Comparison of ENCODE assay signal across 8 mouse cellular contexts in the genomic region with DNA sequence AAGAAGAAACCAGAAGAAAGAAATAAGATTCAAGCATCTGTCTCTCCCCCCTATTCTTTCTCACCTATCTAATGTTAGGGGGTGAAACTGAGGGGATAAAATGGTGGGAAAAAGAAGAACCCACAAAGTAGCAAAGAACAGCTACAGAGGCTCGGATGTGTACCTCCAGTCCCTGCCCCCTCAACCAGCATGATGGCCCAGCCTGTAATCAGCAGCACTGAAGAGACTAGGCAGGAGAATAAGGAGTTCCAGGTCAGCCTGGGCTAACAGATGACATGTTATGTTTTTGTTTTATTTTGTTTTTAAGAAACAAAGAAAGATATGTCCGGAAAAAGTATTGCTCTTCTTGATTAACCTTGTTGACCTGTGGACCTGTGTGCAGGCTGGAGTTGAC. TPM values are rescaled to one million over a fixed set of nuclear protein-coding genes. Genes with fewer than 3 reads are reported as not detected.
A peak's percentile ranks its signal among the peaks of the same experiment; 100 is the strongest.
DNase-seq lines count a peak whose midpoint lies in the region; ATAC-seq and TF ChIP-seq lines count a peak whose summit lies in the region.

No protein-coding gene starts in this region.

- H3K4me1 ChIP-seq in neural tube, embryonic 11.5 days (ENCODE audit: control insufficient read depth, insufficient read depth, low read length): no peaks in the 10 kb centered on the region
- H3K4me1 ChIP-seq in liver, embryonic 16.5 days (ENCODE audit: control insufficient read depth, low read depth, low read length): peaks cover 3% of the 10 kb centered on the region
- H3K4me1 ChIP-seq in stomach, postnatal 0 days (replicated peaks; ENCODE audit: control insufficient read depth, insufficient read depth): 0 out of 2 replicates have a peak, but pooled peaks cover 2% of the 10 kb centered on the region

- DNase-seq in cerebellum, postnatal 4 days (ENCODE audit: low spot score in 2 of 2): no peak
- no peak for DNase-seq in neural tube, embryonic 11.5 days (ENCODE audit: low spot score)
- DNase-seq in neural tube, embryonic 10.5 days (ENCODE audit: extremely low spot score, low spot score): no peak
- no peak for DNase-seq in stomach, postnatal 0 days (ENCODE audit: low spot score)
- no peak for DNase-seq in spleen, postnatal 10 days (ENCODE audit: low spot score in 2 of 2)
- DNase-seq in thymus, postnatal 10 days (ENCODE audit: low spot score in 2 of 2): no peak

- no peak overlapping the region; the same call in 1 of the 2 replicates for H3K4me2 ChIP-seq in neural tube, embryonic 11.5 days (ENCODE audit: low read depth)
- peak overlapping the region; percentile 77 for H3K4me2 ChIP-seq in liver, embryonic 16.5 days (ENCODE audit: low read depth, low read length)
- no peak overlapping the region; the same call in 1 of the 2 replicates for H3K4me2 ChIP-seq in stomach, postnatal 0 days (replicated peaks; ENCODE audit: low read depth)

- H3K27ac ChIP-seq in neural tube, embryonic 11.5 days (ENCODE audit: low read depth, low read length): no peak overlapping the region
- no peak overlapping the region for H3K27ac ChIP-seq in liver, embryonic 16.5 days (ENCODE audit: low read length)
- H3K27ac ChIP-seq in stomach, postnatal 0 days (replicated peaks): no peak overlapping the region

- no peaks in the 10 kb centered on the region for H3K36me3 ChIP-seq in neural tube, embryonic 11.5 days (ENCODE audit: control insufficient read depth, insufficient read depth, low read length)
- H3K36me3 ChIP-seq in liver, embryonic 16.5 days (ENCODE audit: control insufficient read depth, insufficient read depth): no peaks in the 10 kb centered on the region
- no peaks in the 10 kb centered on the region for H3K36me3 ChIP-seq in stomach, postnatal 0 days (ENCODE audit: control insufficient read depth, insufficient read depth, low read length)

- no peak overlapping the region for H3K9ac ChIP-seq in neural tube, embryonic 11.5 days (ENCODE audit: low read length)
- no peak overlapping the region for H3K9ac ChIP-seq in liver, embryonic 16.5 days (ENCODE audit: low read depth, low read length)
- no peak overlapping the region for H3K9ac ChIP-seq in stomach, postnatal 0 days (ENCODE audit: low read length)

- peak overlapping the region; percentile 70 for H3K4me3 ChIP-seq in neural tube, embryonic 11.5 days (ENCODE audit: low read depth, low read length)
- peak overlapping the region; percentile 69 for H3K4me3 ChIP-seq in liver, embryonic 16.5 days (ENCODE audit: low read depth, low read length)
- H3K4me3 ChIP-seq in stomach, postnatal 0 days (ENCODE audit: low read depth, low read length): peak overlapping the region; percentile 66; the same call in 1 of the 2 replicates

- no peaks in the 10 kb centered on the region for H3K9me3 ChIP-seq in neural tube, embryonic 11.5 days (ENCODE audit: control insufficient read depth, low read length)
- H3K9me3 ChIP-seq in liver, embryonic 16.5 days (replicated peaks; ENCODE audit: control insufficient read depth, low read length): no peaks in the 10 kb centered on the region
- H3K9me3 ChIP-seq in stomach, postnatal 0 days (ENCODE audit: control insufficient read depth, low read length): no peaks in the 10 kb centered on the region

- 0 out of 2 replicates have a peak, but pooled peaks have one; percentile 7 for ATAC-seq in cerebellum, adult (ENCODE audit: insufficient number of reproducible peaks, low FRiP score, low TSS enrichment)
- peak; percentile 42; the same call in 1 of the 2 replicates for ATAC-seq in neural tube, embryonic 11.5 days (ENCODE audit: insufficient read depth, low FRiP score, low TSS enrichment)
- ATAC-seq in liver, embryonic 16.5 days (ENCODE audit: low read depth): no peak
- peak; percentile 27; the same call in 1 of the 2 replicates for ATAC-seq in stomach, postnatal 0 days (ENCODE audit: low FRiP score, low TSS enrichment)

- WGBS in neural tube, embryonic 11.5 days: 12% methylated on average over 2 of the region's 2 CpGs
- whole genome bisulfite sequencing in liver, embryonic 16.5 days (ENCODE audit: insufficient replicate concordance): 4% methylated on average over 2 of the region's 2 CpGs
- WGBS in stomach, postnatal 0 days: 3% methylated on average over 2 of the region's 2 CpGs

- no peaks in the 10 kb centered on the region for H3K27me3 ChIP-seq in neural tube, embryonic 11.5 days (ENCODE audit: control insufficient read depth, insufficient read depth, low read length)
- H3K27me3 ChIP-seq in liver, embryonic 16.5 days (ENCODE audit: control insufficient read depth, insufficient read depth, low read depth, low read length): no peaks in the 10 kb centered on the region
- H3K27me3 ChIP-seq in stomach, postnatal 0 days (ENCODE audit: control insufficient read depth, insufficient read depth, low read length): no peaks in the 10 kb centered on the region

- TF ChIP-seq EP300 in stomach, postnatal 0 days (optimal IDR thresholded peaks at IDR 0.05): no peak

- no peak for TF ChIP-seq CTCF in stomach, postnatal 0 days (IDR thresholded peaks at IDR 0.05; ENCODE audit: low read depth)

RNA-seq across cellular contexts. Expression of gene Atp6v0e2, which starts 33.6 kb away (rescaled TPM):
- 59.7 and 70.8 TPM in 2 replicates for polyA plus RNA-seq in neural tube, embryonic 11.5 days (2014; fragmentation: Nextera tagmentation; extraction: Ambion mirVana)
- polyA plus RNA-seq in liver, embryonic 16.5 days (2015; fragmentation: Nextera tagmentation; extraction: Ambion mirVana): 0.84 and 1.0 TPM in 2 replicates
- 22.1 and 23.0 TPM in 2 replicates for polyA plus RNA-seq in stomach, postnatal 0 days (2015; fragmentation: Nextera tagmentation; extraction: Ambion mirVana)

RNA-seq across cellular contexts. Expression of gene Lrrc61, which starts 50.8 kb away (rescaled TPM):
- 15.7 and 18.7 TPM in 2 replicates for polyA plus RNA-seq in neural tube, embryonic 11.5 days (2014; fragmentation: Nextera tagmentation; extraction: Ambion mirVana)
- 1.8 and 2.1 TPM in 2 replicates for polyA plus RNA-seq in liver, embryonic 16.5 days (2015; fragmentation: Nextera tagmentation; extraction: Ambion mirVana)
- polyA plus RNA-seq in stomach, postnatal 0 days (2015; fragmentation: Nextera tagmentation; extraction: Ambion mirVana): 3.9 and 5.6 TPM in 2 replicates

RNA-seq across cellular contexts. Expression of gene Sspo, which starts 55.8 kb away (rescaled TPM):
- polyA plus RNA-seq in neural tube, embryonic 11.5 days (2014; fragmentation: Nextera tagmentation; extraction: Ambion mirVana): 0.15 and 0.34 TPM in 2 replicates
- polyA plus RNA-seq in liver, embryonic 16.5 days (2015; fragmentation: Nextera tagmentation; extraction: Ambion mirVana): 0.01 and 0.06 TPM in 2 replicates
- 0.04 and 0.07 TPM in 2 replicates for polyA plus RNA-seq in stomach, postnatal 0 days (2015; fragmentation: Nextera tagmentation; extraction: Ambion mirVana)

RNA-seq across cellular contexts. Expression of gene Zfp467, which starts 58.2 kb away (rescaled TPM):
- 11.4 and 14.4 TPM in 2 replicates for polyA plus RNA-seq in neural tube, embryonic 11.5 days (2014; fragmentation: Nextera tagmentation; extraction: Ambion mirVana)
- polyA plus RNA-seq in liver, embryonic 16.5 days (2015; fragmentation: Nextera tagmentation; extraction: Ambion mirVana): 2.8 and 3.3 TPM in 2 replicates
- polyA plus RNA-seq in stomach, postnatal 0 days (2015; fragmentation: Nextera tagmentation; extraction: Ambion mirVana): 24.2 and 29.5 TPM in 2 replicates

Comparison
In these comparisons a context has a peak if more than half of its experiments do, and no peak if none do; other contexts are left out.
1. RNA of gene Atp6v0e2, which starts 33.6 kb away (polyA plus RNA-seq): 59.7 to 70.8 TPM in neural tube, embryonic 11.5 days and 22.1 to 23.0 TPM in stomach, postnatal 0 days; 0.84 to 1.0 TPM in liver, embryonic 16.5 days; every median in the first group is over 10 times any median in the second.
2. Peak in every context shown above with its lines, with median percentiles within 50 percentile points of each other: H3K4me3 ChIP-seq.